In the genomic region with DNA sequence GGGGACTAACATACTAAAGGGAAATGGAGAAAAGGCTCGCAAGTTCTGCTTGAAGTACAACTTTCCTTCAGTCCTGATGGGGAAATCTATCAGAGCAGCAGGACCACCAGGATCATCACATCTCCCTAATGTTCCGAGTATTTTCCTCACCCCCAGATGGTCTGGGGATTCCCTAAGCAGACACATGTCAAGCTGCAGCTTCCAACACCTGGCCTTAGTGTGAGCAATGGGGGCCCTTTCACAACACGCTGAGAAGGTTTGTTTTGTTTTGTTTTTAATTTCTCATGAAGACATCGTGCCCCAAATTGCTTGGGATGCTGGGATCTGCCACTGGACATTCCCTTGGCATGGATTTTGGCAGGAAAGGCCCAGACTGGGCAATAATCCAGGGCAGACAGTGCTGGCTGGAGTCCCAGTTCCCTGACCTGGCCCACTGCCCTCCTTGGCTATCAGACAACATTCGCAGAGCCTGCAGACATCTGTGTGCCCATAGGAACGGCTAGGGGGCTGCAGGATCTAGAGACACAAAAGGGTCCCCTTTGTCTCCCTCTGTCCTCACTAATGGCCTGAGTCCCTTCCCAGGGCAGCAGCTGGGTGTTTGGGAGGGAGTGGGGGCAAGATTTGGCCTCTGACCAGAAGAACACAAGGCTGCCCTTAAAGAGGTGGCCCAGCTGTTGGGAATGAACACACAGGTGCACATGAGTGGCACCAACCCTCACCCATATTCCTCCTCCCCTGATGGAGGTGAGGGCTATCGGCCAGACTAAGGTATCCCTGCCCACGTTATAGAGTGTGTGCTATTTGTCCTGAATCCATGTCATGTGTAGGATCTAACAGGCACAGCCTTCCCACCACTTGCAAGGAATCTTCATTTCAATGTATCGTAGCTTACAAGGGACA, we compare ENCODE assay signal across 8 mouse cellular contexts.
DNase-seq lines count a peak whose midpoint lies in the region; ATAC-seq and TF ChIP-seq lines count a peak whose summit lies in the region.

No protein-coding gene starts in this region.

- no peaks in the 10 kb centered on the region for H3K4me1 ChIP-seq in embryonic facial prominence, embryonic 14.5 days (ENCODE audit: control insufficient read depth, insufficient read depth, low read length)
- H3K4me1 ChIP-seq in embryonic facial prominence, embryonic 10.5 days: no peaks in the 10 kb centered on the region
- H3K4me1 ChIP-seq in thymus, adult 2 months (replicated peaks; ENCODE audit: control insufficient read depth, insufficient read depth, low read length): no peaks in the 10 kb centered on the region

- TF ChIP-seq CTCF in thymus, adult 2 months (IDR thresholded peaks at IDR 0.05; ENCODE audit: borderline replicate concordance, control insufficient read depth, extremely low read depth, insufficient read depth, low read length, poor library complexity): no peak

- H3K4me2 ChIP-seq in embryonic facial prominence, embryonic 14.5 days (ENCODE audit: low read depth, low read length): no peak overlapping the region

- H3K4me3 ChIP-seq in embryonic facial prominence, embryonic 14.5 days (ENCODE audit: low read depth, low read length): no peak overlapping the region
- H3K4me3 ChIP-seq in embryonic facial prominence, embryonic 10.5 days: no peak overlapping the region
- no peak overlapping the region for H3K4me3 ChIP-seq in thymus, adult 2 months (ENCODE audit: control insufficient read depth, insufficient read depth, low read length)

- no peaks in the 10 kb centered on the region for H3K27me3 ChIP-seq in embryonic facial prominence, embryonic 14.5 days (replicated peaks; ENCODE audit: control insufficient read depth, insufficient read depth, low read length)
- no peaks in the 10 kb centered on the region for H3K27me3 ChIP-seq in embryonic facial prominence, embryonic 10.5 days (replicated peaks; ENCODE audit: low read depth, poor library complexity, severe bottlenecking)
- H3K27me3 ChIP-seq in thymus, adult 2 months (ENCODE audit: control insufficient read depth, insufficient read depth, low read length): no peaks in the 10 kb centered on the region

- no peak for TF ChIP-seq POLR2A in thymus, adult 2 months (IDR thresholded peaks at IDR 0.05; ENCODE audit: control insufficient read depth, extremely low read depth, insufficient read depth, low read length, poor library complexity)

- WGBS in embryonic facial prominence, embryonic 14.5 days: 73% methylated on average over 9 of the region's 9 CpGs
- 82% methylated on average over 9 of the region's 9 CpGs for WGBS in embryonic facial prominence, embryonic 10.5 days
- WGBS in thymus, adult 2 months: 86% methylated on average over 9 of the region's 9 CpGs

- no peak for ATAC-seq in embryonic facial prominence, embryonic 14.5 days (ENCODE audit: low read depth)

- no peaks in the 10 kb centered on the region for H3K36me3 ChIP-seq in embryonic facial prominence, embryonic 14.5 days (ENCODE audit: control insufficient read depth, insufficient read depth, low read length)
- no peaks in the 10 kb centered on the region for H3K36me3 ChIP-seq in embryonic facial prominence, embryonic 10.5 days (replicated peaks)
- no peaks in the 10 kb centered on the region for H3K36me3 ChIP-seq in thymus, adult 2 months (ENCODE audit: control insufficient read depth, insufficient read depth, low read length)

- no peaks in the 10 kb centered on the region for H3K9me3 ChIP-seq in embryonic facial prominence, embryonic 14.5 days (ENCODE audit: control insufficient read depth, low read length)
- H3K9me3 ChIP-seq in embryonic facial prominence, embryonic 10.5 days: no peaks in the 10 kb centered on the region

- DNase-seq in embryonic facial prominence, embryonic 14.5 days (ENCODE audit: low spot score): peak; percentile 6
- no peak for DNase-seq in embryonic facial prominence, embryonic 10.5 days (ENCODE audit: low spot score)
- DNase-seq in lung, postnatal 14 days: peak; percentile 1
- no peak for DNase-seq in lung, adult 18-20 months
- DNase-seq in frontal cortex, postnatal 36 days (ENCODE audit: low spot score in 2 of 2): peak; percentile 19 to 27
- DNase-seq in layer of hippocampus, postnatal 14 days (ENCODE audit: low spot score in 2 of 2): peak; percentile 51 to 56
- peak; percentile 0 for DNase-seq in skeletal muscle tissue, adult 2 months (ENCODE audit: low read depth, low spot score)
- no peak for DNase-seq in thymus, adult 2 months

- H3K27ac ChIP-seq in embryonic facial prominence, embryonic 14.5 days (replicated peaks; ENCODE audit: low read depth, low read length): no peak overlapping the region
- no peak overlapping the region for H3K27ac ChIP-seq in embryonic facial prominence, embryonic 10.5 days (replicated peaks)
- no peak overlapping the region for H3K27ac ChIP-seq in thymus, adult 2 months (ENCODE audit: control insufficient read depth, insufficient read depth, low read length)

- H3K9ac ChIP-seq in embryonic facial prominence, embryonic 14.5 days (ENCODE audit: low read depth, low read length): no peak overlapping the region

Comparison
In these comparisons a context has a peak if more than half of its experiments do, and no peak if none do; other contexts are left out.
1. DNase-seq: peak in embryonic facial prominence, embryonic 14.5 days (single experiment), lung, postnatal 14 days (single experiment), frontal cortex, postnatal 36 days (2 of 2), layer of hippocampus, postnatal 14 days (2 of 2) and skeletal muscle tissue, adult 2 months (single experiment); none in embryonic facial prominence, embryonic 10.5 days (single experiment), lung, adult 18-20 months (0 of 2) and thymus, adult 2 months (single experiment).